Mouse (Mus musculus) gonadal fat pad, adult 2 months (tissue): ENCODE results near the gene Hells. TPM values are rescaled to one million over a fixed set of nuclear protein-coding genes. Genes with fewer than 3 reads are reported as not detected.

Source experiments
- polyA plus RNA-seq: library from polyadenylated mRNA; depleted of rRNA; stranded (reverse); fragments of >200 nt; gene quantifications from 2 replicates; pipeline ENCODE4 v1.2.3, GENCODE M21; 2012; rRNA removed

Gene Hells
- polyA plus RNA-seq, 1 experiment: 0.39 TPM

Other genes with a start within 250 kb of the Hells start
- gene Noc3l, start 111.7 kb upstream of the Hells start, polyA plus RNA-seq: 3.8 and 4.0 TPM in 2 replicates
- gene Tbc1d12, start 94.3 kb upstream of the Hells start, polyA plus RNA-seq: 3.6 TPM in 2 replicates
- gene Cyp2c55, start 76.1 kb downstream of the Hells start, polyA plus RNA-seq: 0.09 TPM in 1 of 2 replicates, not detected in the other
- not detected in 2 replicates for gene Cyp2c65, start 130.1 kb downstream of the Hells start, polyA plus RNA-seq
- not detected in 2 replicates for gene Cyp2c66, start 183.0 kb downstream of the Hells start, polyA plus RNA-seq